Mouse (Mus musculus): Measurements from ENCODE around the gene Anapc16. TPM values are rescaled to one million over a fixed set of nuclear protein-coding genes. Genes with fewer than 3 reads are reported as not detected.

Anapc16 gene
- 10 to 100 TPM; 66.0 to 72.3 TPM for total RNA-seq (2021)
- long read RNA-seq, transcript Anapc16-201 (5 exons, 1,379 nt), result minor isoform, 6 of 80 reads
- long read RNA-seq, transcript Anapc16-204 (4 exons, 1,852 nt), result major isoform, 55 of 80 reads
- long read RNA-seq, partial matches to known transcripts, result 3 of 80 reads
- long read RNA-seq, other reads (novel, unspliced or antisense), result 13 of 80 reads

GRCm38 (mm10) chr10:60002673-60003212, at the start of gene Anapc16, which contains the start of gene Ascc1:
TSS of gene Anapc16 (minus strand) at chr10:60003135.
TSS of gene Ascc1 (plus strand) at chr10:60002805.
- peak; percentile 95 to 97 for DNase-seq (ENCODE audit: low spot score in 2 of 2)

GRCm38 (mm10) chr10:60050581-60050980, 47.6 kb upstream of the Anapc16 start:
- DNase-seq (ENCODE audit: low spot score in 2 of 2), result no peak

GRCm38 (mm10) chr10:60046696-60047095, 43.8 kb upstream of the Anapc16 start:
- DNase-seq (ENCODE audit: low spot score in 2 of 2), result peak; percentile 51 to 64

- DNase-seq (ENCODE audit: low spot score in 2 of 2), result no peak
Observed at GRCm38 (mm10) chr10:60042350-60042922, 39.5 kb upstream of the Anapc16 start.

- no peak for DNase-seq (ENCODE audit: low spot score in 2 of 2)
Observed at GRCm38 (mm10) chr10:60035744-60036143, 32.8 kb upstream of the Anapc16 start.

- no peak for DNase-seq (ENCODE audit: low spot score in 2 of 2)
Observed at GRCm38 (mm10) chr10:60034621-60035020, 31.7 kb upstream of the Anapc16 start.

GRCm38 (mm10) chr10:60033064-60033463, 30.1 kb upstream of the Anapc16 start:
- no peak for DNase-seq (ENCODE audit: low spot score in 2 of 2)

- no peak for DNase-seq (ENCODE audit: low spot score in 2 of 2)
Observed at GRCm38 (mm10) chr10:60032622-60033021, 29.7 kb upstream of the Anapc16 start.

- DNase-seq (ENCODE audit: low spot score in 2 of 2), result peak in 1 of 2 experiments; percentile 34
Observed at GRCm38 (mm10) chr10:60031985-60032384, 29.1 kb upstream of the Anapc16 start.

- no peak for DNase-seq (ENCODE audit: low spot score in 2 of 2)
Observed at GRCm38 (mm10) chr10:60031562-60031961, 28.6 kb upstream of the Anapc16 start.

- no peak for DNase-seq (ENCODE audit: low spot score in 2 of 2)
Observed at GRCm38 (mm10) chr10:60029387-60029786, 26.5 kb upstream of the Anapc16 start.

- peak in 1 of 2 experiments; percentile 41 for DNase-seq (ENCODE audit: low spot score in 2 of 2)
Observed at GRCm38 (mm10) chr10:60028979-60029378, 26.0 kb upstream of the Anapc16 start.

GRCm38 (mm10) chr10:60028181-60028580, 25.2 kb upstream of the Anapc16 start:
- no peak for DNase-seq (ENCODE audit: low spot score in 2 of 2)

GRCm38 (mm10) chr10:60027619-60028084, 24.7 kb upstream of the Anapc16 start:
- no peak for DNase-seq (ENCODE audit: low spot score in 2 of 2)

- DNase-seq (ENCODE audit: low spot score in 2 of 2), result no peak
Observed at GRCm38 (mm10) chr10:60026759-60027395, 23.9 kb upstream of the Anapc16 start.

- DNase-seq (ENCODE audit: low spot score in 2 of 2), result no peak
Observed at GRCm38 (mm10) chr10:60023751-60024150, 20.8 kb upstream of the Anapc16 start.

- no peak for DNase-seq (ENCODE audit: low spot score in 2 of 2)
Observed at GRCm38 (mm10) chr10:60019299-60019698, 16.4 kb upstream of the Anapc16 start.

- DNase-seq (ENCODE audit: low spot score in 2 of 2), result no peak
Observed at GRCm38 (mm10) chr10:60016223-60016622, 13.3 kb upstream of the Anapc16 start.

GRCm38 (mm10) chr10:60009115-60009514, 6.2 kb upstream of the Anapc16 start:
- no peak for DNase-seq (ENCODE audit: low spot score in 2 of 2)

GRCm38 (mm10) chr10:60005264-60005663, 2.3 kb upstream of the Anapc16 start:
- DNase-seq (ENCODE audit: low spot score in 2 of 2), result no peak

GRCm38 (mm10) chr10:60003847-60004246, 912 bp upstream of the Anapc16 start:
- no peak for DNase-seq (ENCODE audit: low spot score in 2 of 2)

GRCm38 (mm10) chr10:60003213-60003752, 348 bp upstream of the Anapc16 start:
- no peak for DNase-seq (ENCODE audit: low spot score in 2 of 2)
